Mouse (Mus musculus) C2C12 (cell line): ENCODE data around the gene Dgkd.

Source experiments
- CEBPB ChIP-seq: IDR thresholded peaks from one replicate; pipeline ENCODE4 v1.6.1; 2011; ENCODE audit warnings: low read depth, mild to moderate bottlenecking, control low read depth, moderate library complexity
- CTCF ChIP-seq: IDR thresholded peaks from one replicate; pipeline ENCODE4 v1.5.1; 2011; ENCODE audit not compliant: control insufficient read depth, insufficient read depth, insufficient read length
- FOSL1 ChIP-seq: IDR thresholded peaks from one replicate; pipeline ENCODE4 v1.8.0; 2011; ENCODE audit warnings: mild to moderate bottlenecking, low read length; ENCODE audit not compliant: poor library complexity, insufficient read depth, severe bottlenecking
- MAX ChIP-seq: IDR thresholded peaks from one replicate; pipeline ENCODE4 v1.6.1; 2011; ENCODE audit warnings: mild to moderate bottlenecking, control low read depth
- MYOD1 ChIP-seq: IDR thresholded peaks from one replicate; pipeline ENCODE4 v1.6.1; 2011; ENCODE audit warnings: low read depth; ENCODE audit not compliant: control insufficient read depth, insufficient read length
- MYOG ChIP-seq: IDR thresholded peaks from one replicate; pipeline ENCODE4 v1.6.1; 2011; ENCODE audit not compliant: control insufficient read depth, insufficient read length; ENCODE audit errors: extremely low read depth
- USF1 ChIP-seq: IDR thresholded peaks from one replicate; pipeline ENCODE4 v1.6.1; 2011; ENCODE audit warnings: low read depth, mild to moderate bottlenecking, control low read depth, moderate library complexity

- TF ChIP-seq MYOD1 (no peak), CTCF (no peak), MAX (no peak), USF1 (no peak), MYOG (no peak), CEBPB (no peak), FOSL1 (no peak)
Measured at GRCm38 (mm10) chr1:87947681-87948091, 94.6 kb downstream of the Dgkd start.
